Mouse (Mus musculus): ENCODE data around the gene Fgf6. TPM values are rescaled to one million over a fixed set of nuclear protein-coding genes. Genes with fewer than 3 reads are reported as not detected.

Gene Fgf6
- polyA plus RNA-seq, 2 experiments: not detected

GRCm38 (mm10) chr6:127011947-127012535 is 3.3 kb upstream of the Fgf6 start:
- no peak for TF ChIP-seq EP300 (IDR thresholded peaks at IDR 0.05; ENCODE audit: low read depth)
- TF ChIP-seq CTCF (IDR thresholded peaks at IDR 0.05; ENCODE audit: low read depth): no peak
- no peak for ATAC-seq (ENCODE audit: insufficient read depth)
- no peaks in the 10 kb centered on the region for H3K9me3 ChIP-seq (ENCODE audit: control insufficient read depth, low read length)

GRCm38 (mm10) chr6:127019254-127019653 is 3.9 kb downstream of the Fgf6 start:
- H3K27me3 ChIP-seq (ENCODE audit: control insufficient read depth, insufficient read depth, low read length): no peaks in the 10 kb centered on the region; the same call in 1 of the 2 replicates
- no peaks in the 10 kb centered on the region for H3K36me3 ChIP-seq (replicated peaks; ENCODE audit: control insufficient read depth, insufficient read depth, low read depth)
- DNase-seq (ENCODE audit: low read depth in 3 of 3, low spot score in 3 of 3): no peak
- H3K9ac ChIP-seq (replicated peaks): no peak overlapping the region
- H3K4me1 ChIP-seq (replicated peaks; ENCODE audit: control insufficient read depth in 2 of 2, insufficient read depth in 2 of 2, low read length in 1 of 2): no peaks in the 10 kb centered on the region
- TF ChIP-seq EP300 (IDR thresholded peaks at IDR 0.05; ENCODE audit: low read depth) (no peak), CTCF (IDR thresholded peaks at IDR 0.05; ENCODE audit: low read depth) (no peak)
- H3K4me3 ChIP-seq (ENCODE audit: insufficient read depth in 1 of 2, low read depth in 2 of 2, low read length in 2 of 2): no peak overlapping the region
- H3K4me2 ChIP-seq (ENCODE audit: low read depth): no peak overlapping the region
- no peaks in the 10 kb centered on the region for H3K9me3 ChIP-seq (ENCODE audit: control insufficient read depth, low read length)
- no peak overlapping the region for H3K27ac ChIP-seq
- no peak for ATAC-seq (ENCODE audit: insufficient read depth)
- WGBS (ENCODE audit: insufficient replicate concordance): 2% methylated on average over 6 of the region's 6 CpGs

More at GRCm38 (mm10) chr6:127011947-127012535, 3.3 kb upstream of the Fgf6 start:
- WGBS (ENCODE audit: insufficient replicate concordance): 57% methylated on average over 13 of the region's 13 CpGs
- H3K36me3 ChIP-seq (replicated peaks; ENCODE audit: control insufficient read depth, insufficient read depth, low read depth): no peaks in the 10 kb centered on the region
- no peaks in the 10 kb centered on the region for H3K4me1 ChIP-seq (replicated peaks; ENCODE audit: control insufficient read depth in 2 of 2, insufficient read depth in 2 of 2, low read length in 1 of 2)
- H3K27me3 ChIP-seq (ENCODE audit: control insufficient read depth, insufficient read depth, low read length): no peaks in the 10 kb centered on the region
- H3K4me3 ChIP-seq (ENCODE audit: insufficient read depth in 1 of 2, low read depth in 2 of 2, low read length in 2 of 2): no peak overlapping the region
- H3K4me2 ChIP-seq (ENCODE audit: low read depth): no peak overlapping the region
- H3K9ac ChIP-seq (replicated peaks): no peak overlapping the region
- no peak overlapping the region for H3K27ac ChIP-seq
- DNase-seq (ENCODE audit: low read depth in 3 of 3, low spot score in 3 of 3): no peak

GRCm38 (mm10) chr6:127020431-127020830 is 5.0 kb downstream of the Fgf6 start:
- Histone ChIP-seq H3K4me1 (replicated peaks; ENCODE audit: control insufficient read depth in 2 of 2, insufficient read depth in 2 of 2, low read length in 1 of 2) (no peaks in the 10 kb centered on the region), H3K36me3 (replicated peaks; ENCODE audit: control insufficient read depth, insufficient read depth, low read depth) (no peaks in the 10 kb centered on the region), H3K4me3 (ENCODE audit: insufficient read depth in 1 of 2, low read depth in 2 of 2, low read length in 2 of 2) (no peak overlapping the region), H3K27ac (no peak overlapping the region), H3K4me2 (ENCODE audit: low read depth) (no peak overlapping the region), H3K9ac (replicated peaks) (no peak overlapping the region), H3K27me3 (ENCODE audit: control insufficient read depth, insufficient read depth, low read length) (no peaks in the 10 kb centered on the region; the same call in 1 of the 2 replicates), H3K9me3 (ENCODE audit: control insufficient read depth, low read length) (no peaks in the 10 kb centered on the region)
- no peak for DNase-seq (ENCODE audit: low read depth in 3 of 3, low spot score in 3 of 3)
- ATAC-seq (ENCODE audit: insufficient read depth): no peak
- TF ChIP-seq CTCF (IDR thresholded peaks at IDR 0.05; ENCODE audit: low read depth) (no peak), EP300 (IDR thresholded peaks at IDR 0.05; ENCODE audit: low read depth) (no peak)
- WGBS (ENCODE audit: insufficient replicate concordance): 32% methylated on average over 13 of the region's 13 CpGs

GRCm38 (mm10) chr6:127024836-127025235 is 9.4 kb downstream of the Fgf6 start:
- TF ChIP-seq EP300 (IDR thresholded peaks at IDR 0.05; ENCODE audit: low read depth) (no peak), CTCF (IDR thresholded peaks at IDR 0.05; ENCODE audit: low read depth) (no peak)
- no peak overlapping the region for H3K9ac ChIP-seq (replicated peaks)
- no peaks in the 10 kb centered on the region for H3K9me3 ChIP-seq (ENCODE audit: control insufficient read depth, low read length)
- H3K4me1 ChIP-seq (replicated peaks; ENCODE audit: control insufficient read depth in 2 of 2, insufficient read depth in 2 of 2, low read length in 1 of 2): no peaks in the 10 kb centered on the region
- DNase-seq (ENCODE audit: low read depth in 3 of 3, low spot score in 3 of 3) (no peak), ATAC-seq (ENCODE audit: insufficient read depth) (no peak)
- H3K27ac ChIP-seq: no peak overlapping the region
- no peak overlapping the region for H3K4me2 ChIP-seq (ENCODE audit: low read depth)
- H3K4me3 ChIP-seq (ENCODE audit: insufficient read depth in 1 of 2, low read depth in 2 of 2, low read length in 2 of 2): no peak overlapping the region
- H3K36me3 ChIP-seq (replicated peaks; ENCODE audit: control insufficient read depth, insufficient read depth, low read depth): no peaks in the 10 kb centered on the region
- H3K27me3 ChIP-seq (ENCODE audit: control insufficient read depth, insufficient read depth, low read length): no peaks in the 10 kb centered on the region; the same call in 1 of the 2 replicates
- 55% methylated on average over 7 of the region's 7 CpGs for WGBS (ENCODE audit: insufficient replicate concordance)

- no peak overlapping the region for H3K9ac ChIP-seq (replicated peaks)
- H3K4me3 ChIP-seq (ENCODE audit: insufficient read depth in 1 of 2, low read depth in 2 of 2, low read length in 2 of 2): no peak overlapping the region
These were observed 19.4 kb downstream of the Fgf6 start for GRCm38 (mm10) chr6:127034760-127035159.

More at GRCm38 (mm10) chr6:127034760-127035159, 19.4 kb downstream of the Fgf6 start:
- Histone ChIP-seq H3K27ac (no peak overlapping the region), H3K36me3 (replicated peaks; ENCODE audit: control insufficient read depth, insufficient read depth, low read depth) (no peaks in the 10 kb centered on the region), H3K9me3 (ENCODE audit: control insufficient read depth, low read length) (no peaks in the 10 kb centered on the region), H3K4me2 (ENCODE audit: low read depth) (peak overlapping the region; percentile 45), H3K27me3 (ENCODE audit: control insufficient read depth, insufficient read depth, low read length) (no peaks in the 10 kb centered on the region), H3K4me1 (replicated peaks; ENCODE audit: control insufficient read depth in 2 of 2, insufficient read depth in 2 of 2, low read length in 1 of 2) (no peaks in the 10 kb centered on the region)
- 18% methylated on average over 10 of the region's 10 CpGs for WGBS (ENCODE audit: insufficient replicate concordance)
- no peak for ATAC-seq (ENCODE audit: insufficient read depth)
- peak in 2 of 3 experiments; percentile 7 to 9 for DNase-seq (ENCODE audit: low read depth in 3 of 3, low spot score in 3 of 3)
- peak; percentile 65 for TF ChIP-seq CTCF (IDR thresholded peaks at IDR 0.05; ENCODE audit: low read depth)
- no peak for TF ChIP-seq EP300 (IDR thresholded peaks at IDR 0.05; ENCODE audit: low read depth)

All from liver, embryonic 14.5 days (tissue).